Mouse (Mus musculus): ENCODE measurements at regions not wholly inside any gene's neighbourhood (a gene's known extent, or its start where the extent isn't known, plus 50 kb on each side); places are given as distances from the start of the nearest gene placed in this dataset.

DNA sequence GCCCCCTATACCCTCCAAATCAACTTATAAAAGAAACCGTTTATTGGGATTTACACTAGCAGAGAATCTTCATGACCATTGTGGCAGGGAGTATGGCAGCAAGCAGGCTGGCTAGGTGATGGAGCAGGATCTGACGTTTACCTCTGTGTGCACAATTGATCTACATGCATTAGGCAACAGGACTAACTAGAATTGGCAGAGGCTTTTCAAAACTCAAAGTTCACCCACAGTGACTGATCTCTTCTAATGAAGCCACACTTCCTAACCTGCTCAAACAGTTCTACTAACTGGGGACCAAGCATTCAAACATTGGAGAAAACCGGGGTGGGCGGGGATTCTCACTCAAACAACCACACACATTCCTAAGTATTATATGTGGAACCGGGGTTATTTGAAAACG, 1382.9 kb upstream of the Tenm2 start:
- Histone ChIP-seq H3K27me3 (replicated peaks) (no peaks in the 10 kb centered on the region), H3K27ac (no peak overlapping the region), H3K9ac (no peak overlapping the region), H3K4me3 (no peak overlapping the region), H3K9me3 (replicated peaks) (no peaks in the 10 kb centered on the region), H3K36me3 (no peaks in the 10 kb centered on the region), H3K4me1 (no peaks in the 10 kb centered on the region), H3K4me2 (no peak overlapping the region)
- WGBS (ENCODE audit: insufficient replicate concordance), result 57% methylated on average over 6 of the region's 6 CpGs
- ATAC-seq, result 0 out of 2 replicates have a peak, but pooled peaks have one; percentile 60

DNA sequence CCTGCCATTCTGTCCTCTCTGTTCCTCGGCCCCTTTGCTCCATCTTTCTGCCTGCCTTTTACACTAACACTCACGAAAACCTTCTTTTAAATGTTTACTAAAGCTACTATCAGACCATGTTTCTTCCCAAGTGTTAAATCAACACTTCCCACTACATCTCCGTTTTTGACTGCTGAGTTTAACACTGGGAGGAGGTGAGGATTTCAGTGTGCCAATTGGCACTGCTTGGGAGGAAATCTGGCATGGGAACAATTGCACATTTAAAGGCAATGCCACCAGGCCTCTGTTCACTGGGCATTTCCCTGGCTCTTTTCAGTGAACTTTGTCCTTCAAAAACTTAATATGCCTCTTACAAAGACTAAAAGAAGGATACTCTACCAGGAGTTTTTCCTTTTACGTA, 1365.2 kb upstream of the Tenm2 start:
- Histone ChIP-seq H3K27me3 (replicated peaks) (no peaks in the 10 kb centered on the region), H3K9me3 (replicated peaks) (no peaks in the 10 kb centered on the region), H3K4me3 (no peak overlapping the region), H3K9ac (no peak overlapping the region), H3K4me1 (no peaks in the 10 kb centered on the region), H3K27ac (no peak overlapping the region), H3K4me2 (no peak overlapping the region), H3K36me3 (no peaks in the 10 kb centered on the region)
- 42% methylated on average over 4 of the region's 4 CpGs for WGBS (ENCODE audit: insufficient replicate concordance)
- no peak for ATAC-seq

DNA sequence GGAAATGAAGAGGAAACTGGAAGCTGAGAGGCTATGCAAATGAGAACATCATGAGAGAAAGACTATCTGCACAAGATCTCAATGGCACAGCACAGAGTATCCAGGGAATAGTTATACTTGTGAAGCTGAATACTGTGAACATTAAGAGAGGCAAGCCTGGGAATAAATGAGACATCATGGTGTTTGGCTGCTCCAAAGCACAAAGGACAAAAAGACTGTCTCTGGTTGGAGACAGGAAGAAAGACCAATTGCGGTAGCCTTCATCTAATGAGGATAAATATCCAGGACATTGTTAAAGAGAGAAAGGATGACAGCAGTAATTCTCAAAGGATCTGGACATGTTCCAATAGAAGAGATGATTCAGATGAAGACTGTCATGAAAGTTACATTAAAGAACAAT, 1332.8 kb upstream of the Tenm2 start:
- no peak for ATAC-seq
- WGBS (ENCODE audit: insufficient replicate concordance), result 88% methylated on average over 1 of the region's 1 CpGs
- Histone ChIP-seq H3K4me3 (no peak overlapping the region), H3K4me2 (no peak overlapping the region), H3K9ac (no peak overlapping the region), H3K27ac (no peak overlapping the region), H3K36me3 (no peaks in the 10 kb centered on the region), H3K27me3 (replicated peaks) (no peaks in the 10 kb centered on the region), H3K4me1 (no peaks in the 10 kb centered on the region), H3K9me3 (replicated peaks) (no peaks in the 10 kb centered on the region)

DNA sequence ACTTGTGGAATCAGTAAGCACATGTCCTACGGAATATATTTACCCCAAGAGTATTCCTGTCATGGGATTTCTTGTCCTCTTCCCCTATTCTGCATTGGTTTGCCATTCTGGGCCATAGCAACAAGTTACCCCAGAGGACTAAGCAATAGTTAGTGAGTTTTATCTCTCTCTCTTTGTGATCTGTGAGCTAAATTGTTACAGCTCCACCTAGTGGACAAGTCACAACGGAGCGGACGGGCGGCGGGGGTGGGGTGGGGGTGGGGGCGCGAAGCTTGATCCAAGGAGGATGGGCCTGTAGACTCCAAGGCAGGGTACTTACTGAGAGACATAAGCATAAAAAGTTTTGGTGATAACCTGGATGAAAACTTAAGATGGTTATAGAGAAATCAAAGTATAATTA, 1308.1 kb upstream of the Tenm2 start:
- H3K4me2 ChIP-seq, result no peak overlapping the region
- H3K27me3 ChIP-seq (replicated peaks), result no peaks in the 10 kb centered on the region
- H3K9ac ChIP-seq, result no peak overlapping the region
- no peak for ATAC-seq
- no peaks in the 10 kb centered on the region for H3K4me1 ChIP-seq
- H3K4me3 ChIP-seq, result no peak overlapping the region
- no peaks in the 10 kb centered on the region for H3K9me3 ChIP-seq (replicated peaks)
- no peaks in the 10 kb centered on the region for H3K36me3 ChIP-seq
- H3K27ac ChIP-seq, result no peak overlapping the region
- 5% methylated on average over 8 of the region's 8 CpGs for WGBS (ENCODE audit: insufficient replicate concordance)

DNA sequence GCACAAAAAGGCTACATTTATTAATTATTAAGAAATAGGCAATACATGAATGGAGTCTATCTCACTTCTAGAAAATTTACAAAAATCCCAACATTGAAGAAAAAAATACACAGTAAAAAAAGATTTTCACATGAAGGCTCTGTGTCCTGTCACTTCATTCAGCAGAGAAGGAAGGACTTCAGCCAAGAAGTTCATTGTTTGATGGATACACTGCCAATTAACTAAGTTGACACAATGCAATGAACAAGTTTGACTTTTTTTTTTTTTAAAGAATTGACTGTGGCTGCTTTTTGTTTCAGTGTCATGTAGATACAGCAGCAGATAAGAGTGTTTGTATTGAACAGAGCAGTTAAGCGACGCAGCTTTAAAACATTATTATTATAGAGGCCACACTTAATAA, 1304.3 kb upstream of the Tenm2 start:
- H3K4me2 ChIP-seq, result no peak overlapping the region

DNA sequence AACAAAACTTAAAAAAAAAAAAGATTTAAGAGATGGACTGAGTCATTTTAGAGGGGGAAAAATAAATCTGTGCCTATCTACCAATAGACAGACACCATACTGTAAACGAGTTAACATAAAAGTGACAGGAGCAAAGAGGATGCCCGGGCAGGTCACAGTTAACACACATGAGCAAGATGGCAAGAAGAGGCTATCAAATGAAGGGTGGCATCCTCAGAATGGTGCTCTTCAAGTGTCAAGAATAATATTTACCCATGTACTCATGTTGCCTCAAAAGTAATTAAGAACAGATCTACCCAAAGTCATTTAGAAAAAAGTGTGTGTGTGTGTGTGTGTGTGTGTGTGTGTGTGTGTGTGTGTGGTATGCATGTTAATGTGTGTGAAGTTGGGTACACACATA, 1296.5 kb upstream of the Tenm2 start:
- Histone ChIP-seq H3K36me3 (no peaks in the 10 kb centered on the region), H3K4me1 (no peaks in the 10 kb centered on the region), H3K9ac (no peak overlapping the region), H3K4me3 (no peak overlapping the region), H3K27ac (no peak overlapping the region), H3K9me3 (replicated peaks) (no peaks in the 10 kb centered on the region), H3K27me3 (replicated peaks) (no peaks in the 10 kb centered on the region), H3K4me2 (no peak overlapping the region)
- no peak for ATAC-seq
- 72% methylated on average over 2 of the region's 2 CpGs for WGBS (ENCODE audit: insufficient replicate concordance)

More for the DNA sequence above, 1304.3 kb upstream of the Tenm2 start:
- 67% methylated on average over 2 of the region's 2 CpGs for WGBS (ENCODE audit: insufficient replicate concordance)
- no peaks in the 10 kb centered on the region for H3K36me3 ChIP-seq
- no peaks in the 10 kb centered on the region for H3K4me1 ChIP-seq
- H3K9me3 ChIP-seq (replicated peaks), result no peaks in the 10 kb centered on the region
- ATAC-seq, result no peak
- H3K27me3 ChIP-seq (replicated peaks), result no peaks in the 10 kb centered on the region
- no peak overlapping the region for H3K27ac ChIP-seq
- no peak overlapping the region for H3K9ac ChIP-seq
- no peak overlapping the region for H3K4me3 ChIP-seq

DNA sequence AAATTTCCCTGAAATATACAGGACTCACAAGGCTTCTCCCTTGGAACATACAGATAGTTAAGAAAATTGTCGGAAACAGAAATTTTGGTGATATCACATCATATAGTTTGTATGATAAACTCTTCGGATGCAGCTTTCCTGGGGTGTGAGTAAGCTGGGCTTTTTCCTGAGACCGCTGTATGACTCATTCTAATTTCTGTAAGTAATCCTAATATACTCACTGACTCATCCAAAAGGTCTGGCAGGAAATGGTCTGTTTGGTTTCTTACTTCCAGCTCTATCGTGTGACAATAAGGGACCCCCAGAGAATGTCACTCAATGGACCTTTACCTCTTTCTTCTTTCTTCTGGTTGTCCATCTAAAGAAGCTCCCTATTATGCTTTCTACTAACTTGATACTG, 1273.9 kb upstream of the Tenm2 start:
- ATAC-seq, result no peak
- no peak overlapping the region for H3K4me2 ChIP-seq
- no peaks in the 10 kb centered on the region for H3K4me1 ChIP-seq
- H3K9ac ChIP-seq, result no peak overlapping the region
- no peak overlapping the region for H3K4me3 ChIP-seq
- H3K27ac ChIP-seq, result no peak overlapping the region
- H3K27me3 ChIP-seq (replicated peaks), result no peaks in the 10 kb centered on the region
- no peaks in the 10 kb centered on the region for H3K9me3 ChIP-seq (replicated peaks)
- WGBS (ENCODE audit: insufficient replicate concordance), result 72% methylated on average over 4 of the region's 4 CpGs
- H3K36me3 ChIP-seq, result no peaks in the 10 kb centered on the region

DNA sequence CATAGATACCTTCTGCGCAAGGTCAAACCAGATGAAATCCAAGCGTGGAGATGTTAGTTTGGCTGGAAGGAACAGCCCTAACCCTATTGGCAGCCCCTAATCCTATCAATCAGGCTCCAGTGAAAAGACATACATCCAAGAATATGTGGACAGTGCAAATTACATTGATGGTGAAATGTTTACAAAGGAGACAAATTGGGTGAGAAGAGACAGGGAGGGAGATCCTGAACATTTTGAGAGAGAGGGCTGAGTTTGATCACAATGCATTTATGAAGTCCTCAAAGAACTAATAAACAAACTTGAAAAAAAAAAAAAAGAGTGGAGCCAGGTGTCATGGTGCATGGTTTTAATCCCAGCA, 1228.5 kb upstream of the Tenm2 start:
- H3K36me3 ChIP-seq, result no peaks in the 10 kb centered on the region
- H3K4me3 ChIP-seq, result no peak overlapping the region
- no peak overlapping the region for H3K27ac ChIP-seq
- WGBS (ENCODE audit: insufficient replicate concordance), result 63% methylated on average over 2 of the region's 2 CpGs
- ATAC-seq, result no peak
- H3K27me3 ChIP-seq (replicated peaks), result no peaks in the 10 kb centered on the region
- H3K9ac ChIP-seq, result no peak overlapping the region
- H3K9me3 ChIP-seq (replicated peaks), result no peaks in the 10 kb centered on the region
- H3K4me1 ChIP-seq, result no peaks in the 10 kb centered on the region
- no peak overlapping the region for H3K4me2 ChIP-seq

DNA sequence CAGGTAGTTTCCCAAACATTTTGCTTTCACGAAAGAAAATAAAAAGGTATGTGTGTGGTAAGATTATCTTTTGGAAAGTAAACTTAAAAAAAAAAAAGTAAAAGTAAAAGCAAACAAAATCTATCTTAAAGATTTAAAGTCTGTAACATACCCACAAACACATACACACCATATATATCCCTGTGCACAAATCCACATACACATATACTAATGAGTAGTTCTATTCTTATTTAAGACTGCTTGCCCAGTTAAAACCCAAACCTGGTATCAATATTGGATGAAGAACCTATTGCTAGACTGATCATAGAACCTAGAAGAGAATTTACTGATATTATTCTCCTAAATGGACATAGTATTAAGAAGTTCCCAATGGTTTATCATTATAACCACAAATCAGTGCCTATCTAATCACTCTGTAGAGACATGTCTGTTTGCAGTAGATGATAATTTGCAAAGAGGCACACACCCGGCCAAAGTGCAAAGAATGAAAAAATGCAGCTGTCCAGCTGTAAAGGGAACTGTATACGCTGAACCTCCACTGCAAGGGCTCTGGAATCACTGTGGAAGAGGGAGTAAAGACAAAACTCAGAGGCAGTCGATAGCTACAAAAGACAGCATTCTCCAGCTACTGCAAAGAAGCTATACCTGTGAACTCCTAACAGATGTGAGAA, 1227.9 kb upstream of the Tenm2 start:
- Histone ChIP-seq H3K27me3 (replicated peaks) (no peaks in the 10 kb centered on the region), H3K9me3 (replicated peaks) (no peaks in the 10 kb centered on the region), H3K4me2 (no peak overlapping the region), H3K4me3 (no peak overlapping the region), H3K27ac (no peak overlapping the region), H3K4me1 (no peaks in the 10 kb centered on the region), H3K9ac (no peak overlapping the region), H3K36me3 (no peaks in the 10 kb centered on the region)
- WGBS (ENCODE audit: insufficient replicate concordance), result 48% methylated on average over 4 of the region's 4 CpGs
- no peak for ATAC-seq

DNA sequence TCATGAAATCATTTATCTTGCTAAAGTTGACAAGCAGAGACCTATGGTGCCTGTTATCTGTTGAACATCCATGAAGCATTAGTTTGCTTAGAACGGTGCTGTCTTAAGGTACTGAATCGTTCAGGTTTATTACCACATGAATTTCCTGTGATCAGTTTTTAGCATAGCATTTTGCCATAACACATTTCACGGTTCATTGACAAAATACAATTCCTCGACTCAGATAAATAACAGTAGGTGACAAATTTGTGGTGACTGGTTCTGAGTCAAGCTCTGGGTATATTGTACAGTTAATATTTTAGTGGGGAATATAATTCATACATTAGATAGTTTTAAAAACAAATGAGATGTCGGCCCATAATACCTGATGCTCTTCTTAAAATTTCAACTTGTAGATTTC, 1207.5 kb upstream of the Tenm2 start:
- Histone ChIP-seq H3K4me2 (no peak overlapping the region), H3K27ac (no peak overlapping the region), H3K9ac (no peak overlapping the region), H3K4me1 (no peaks in the 10 kb centered on the region), H3K36me3 (no peaks in the 10 kb centered on the region), H3K4me3 (no peak overlapping the region), H3K9me3 (replicated peaks) (no peaks in the 10 kb centered on the region), H3K27me3 (replicated peaks) (no peaks in the 10 kb centered on the region)
- WGBS (ENCODE audit: insufficient replicate concordance), result 63% methylated on average over 5 of the region's 5 CpGs
- no peak for ATAC-seq

DNA sequence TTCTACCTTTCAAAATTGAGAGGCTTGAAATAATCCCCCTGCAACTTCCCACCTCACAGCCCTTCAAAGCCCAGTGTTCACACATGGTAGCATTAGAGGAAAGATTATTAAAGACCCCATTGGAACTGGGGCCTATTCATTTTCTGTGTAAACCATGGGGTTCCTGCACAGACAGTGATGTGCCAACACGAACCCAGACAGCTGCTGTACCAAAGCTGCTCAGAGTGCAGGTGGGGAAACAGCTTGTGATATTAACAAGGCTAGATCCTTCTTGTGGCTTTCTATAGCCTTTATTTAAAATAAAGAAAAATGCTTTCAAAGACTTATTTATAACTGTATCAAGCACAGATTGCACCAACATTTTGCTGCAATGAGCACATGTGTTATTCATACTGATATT, 1174.5 kb upstream of the Tenm2 start:
- WGBS (ENCODE audit: insufficient replicate concordance), result 22% methylated on average over 1 of the region's 1 CpGs
- Histone ChIP-seq H3K9ac (no peak overlapping the region), H3K36me3 (no peaks in the 10 kb centered on the region), H3K4me2 (no peak overlapping the region), H3K4me3 (no peak overlapping the region), H3K9me3 (replicated peaks) (no peaks in the 10 kb centered on the region), H3K4me1 (no peaks in the 10 kb centered on the region), H3K27ac (no peak overlapping the region), H3K27me3 (replicated peaks) (no peaks in the 10 kb centered on the region)
- no peak for ATAC-seq

DNA sequence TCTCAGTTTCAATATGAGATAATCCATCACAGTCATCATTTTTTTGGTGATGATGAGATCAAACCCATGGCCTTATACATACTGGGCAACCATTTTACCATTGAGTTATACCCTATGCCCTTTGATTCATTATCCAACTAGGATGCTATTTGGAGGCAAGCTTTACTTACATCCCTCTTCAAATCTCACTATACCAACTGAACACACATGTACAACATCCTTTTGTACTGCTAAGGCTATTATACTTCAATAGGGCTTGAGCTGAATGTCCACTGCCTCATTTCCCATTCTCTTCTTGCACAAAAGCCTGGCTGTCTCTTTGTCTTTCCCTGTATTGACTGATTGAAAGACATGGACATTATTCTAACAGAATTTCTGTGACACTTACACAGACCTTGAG, 1162.0 kb upstream of the Tenm2 start:
- no peaks in the 10 kb centered on the region for H3K4me1 ChIP-seq
- no peak overlapping the region for H3K4me3 ChIP-seq
- H3K36me3 ChIP-seq, result no peaks in the 10 kb centered on the region
- no peak overlapping the region for H3K4me2 ChIP-seq
- no peak overlapping the region for H3K9ac ChIP-seq
- H3K27me3 ChIP-seq (replicated peaks), result no peaks in the 10 kb centered on the region
- H3K27ac ChIP-seq, result no peak overlapping the region
- H3K9me3 ChIP-seq (replicated peaks), result no peaks in the 10 kb centered on the region
- ATAC-seq, result no peak

DNA sequence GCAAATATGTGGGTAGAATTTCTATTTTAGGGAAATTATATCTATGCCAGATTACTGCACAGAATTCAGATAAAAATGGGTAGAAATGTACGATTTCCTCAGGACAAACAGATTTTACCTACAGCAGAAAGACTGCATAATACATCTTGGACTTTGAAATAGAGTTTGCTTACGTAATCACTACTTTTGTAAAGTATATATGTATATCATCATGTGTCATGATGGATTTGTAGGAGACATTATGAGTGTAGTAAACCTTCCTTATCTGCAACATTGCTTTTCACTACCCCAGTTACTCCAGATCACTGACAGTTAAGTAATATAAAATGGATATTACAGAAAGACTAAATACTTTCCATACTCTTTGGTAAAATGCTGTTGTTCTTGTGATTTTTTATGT, 1151.2 kb upstream of the Tenm2 start:
- Histone ChIP-seq H3K4me3 (no peak overlapping the region), H3K36me3 (no peaks in the 10 kb centered on the region), H3K9ac (no peak overlapping the region), H3K27me3 (replicated peaks) (no peaks in the 10 kb centered on the region), H3K27ac (no peak overlapping the region), H3K4me2 (no peak overlapping the region), H3K4me1 (no peaks in the 10 kb centered on the region), H3K9me3 (replicated peaks) (no peaks in the 10 kb centered on the region)
- WGBS (ENCODE audit: insufficient replicate concordance), result 52% methylated on average over 2 of the region's 2 CpGs
- no peak for ATAC-seq
